Mouse (Mus musculus) cortical plate, adult 2 months (tissue): ENCODE measurements at regions not wholly inside any gene's neighbourhood (a gene's known extent, or its start where the extent isn't known, plus 50 kb on each side); places are given as distances from the start of the nearest gene placed in this dataset.

Experiments
- CTCF ChIP-seq: fragments of 200-500 bp; IDR thresholded peaks from 2 replicates; pipeline ENCODE4 v1.5.1; 2011; ENCODE audit warnings: mild to moderate bottlenecking, control low read depth, low read length; ENCODE audit not compliant: insufficient read depth; ENCODE audit errors: extremely low read depth
- POLR2A ChIP-seq: fragments of 200-500 bp; IDR thresholded peaks from 2 replicates; pipeline ENCODE4 v1.6.1; 2011; ENCODE audit warnings: mild to moderate bottlenecking, low read length, control low read depth; ENCODE audit not compliant: insufficient read depth; ENCODE audit errors: extremely low read depth

GRCm38 (mm10) chr2:116998822-116999221, 120.3 kb downstream of the Tmco5 start:
- TF ChIP-seq CTCF (no peak), POLR2A (no peak)
